Mouse (Mus musculus) cerebellum, postnatal 36 days (tissue): ENCODE measurements around the gene Sel1l.

Source experiments
- DNase-seq, 2 experiments: peaks; one replicate each; pipeline ENCODE4 v3.0.0; 2021 to 2022; ENCODE audit warnings: mixed read lengths in 2 of 2

Gene Sel1l

GRCm38 (mm10) chr12:91849045-91849467, at the start of gene Sel1l:
Gene Sel1l (minus strand): TSS chr12:91849157.
- DNase-seq: peak; percentile 96

- no peak for DNase-seq
These were observed 43.9 kb upstream of the Sel1l start for GRCm38 (mm10) chr12:91892622-91893560.

GRCm38 (mm10) chr12:91880431-91880830, 31.5 kb upstream of the Sel1l start:
- no peak for DNase-seq

GRCm38 (mm10) chr12:91878912-91879250, 29.9 kb upstream of the Sel1l start:
- no peak for DNase-seq

- no peak for DNase-seq
These were observed 29.3 kb upstream of the Sel1l start for GRCm38 (mm10) chr12:91878056-91878911.

- peak; percentile 38 to 45 for DNase-seq
These were observed 28.7 kb upstream of the Sel1l start for GRCm38 (mm10) chr12:91877646-91878045.

- DNase-seq: no peak
These were observed 21.7 kb upstream of the Sel1l start for GRCm38 (mm10) chr12:91870671-91871070.

- no peak for DNase-seq
These were observed 20.4 kb upstream of the Sel1l start for GRCm38 (mm10) chr12:91869352-91869751.

GRCm38 (mm10) chr12:91854330-91854729, 5.4 kb upstream of the Sel1l start:
- no peak for DNase-seq

- no peak for DNase-seq
These were observed 438 bp downstream of the Sel1l start for GRCm38 (mm10) chr12:91848394-91849044.

GRCm38 (mm10) chr12:91846038-91846437, 2.9 kb downstream of the Sel1l start:
- DNase-seq: no peak

- no peak for DNase-seq
These were observed 3.6 kb downstream of the Sel1l start for GRCm38 (mm10) chr12:91845393-91845792.

GRCm38 (mm10) chr12:91844542-91844941, 4.4 kb downstream of the Sel1l start:
- DNase-seq: no peak

- DNase-seq: no peak
These were observed 5.1 kb downstream of the Sel1l start for GRCm38 (mm10) chr12:91843888-91844287.

GRCm38 (mm10) chr12:91841714-91842113, 7.2 kb downstream of the Sel1l start:
- no peak for DNase-seq

GRCm38 (mm10) chr12:91838261-91838660, 10.7 kb downstream of the Sel1l start:
- no peak for DNase-seq

GRCm38 (mm10) chr12:91837401-91838065, 11.4 kb downstream of the Sel1l start:
- DNase-seq: no peak

GRCm38 (mm10) chr12:91833939-91834333, 15.0 kb downstream of the Sel1l start:
- DNase-seq: no peak

- no peak for DNase-seq
These were observed 15.6 kb downstream of the Sel1l start for GRCm38 (mm10) chr12:91833237-91833938.

- DNase-seq: no peak
These were observed 17.5 kb downstream of the Sel1l start for GRCm38 (mm10) chr12:91831410-91831809.

GRCm38 (mm10) chr12:91820461-91820860, 28.5 kb downstream of the Sel1l start:
- no peak for DNase-seq

GRCm38 (mm10) chr12:91818726-91819125, 30.2 kb downstream of the Sel1l start:
- DNase-seq: no peak
